Mouse (Mus musculus): ENCODE results near the gene Wdhd1.

The Wdhd1 gene

DNA sequence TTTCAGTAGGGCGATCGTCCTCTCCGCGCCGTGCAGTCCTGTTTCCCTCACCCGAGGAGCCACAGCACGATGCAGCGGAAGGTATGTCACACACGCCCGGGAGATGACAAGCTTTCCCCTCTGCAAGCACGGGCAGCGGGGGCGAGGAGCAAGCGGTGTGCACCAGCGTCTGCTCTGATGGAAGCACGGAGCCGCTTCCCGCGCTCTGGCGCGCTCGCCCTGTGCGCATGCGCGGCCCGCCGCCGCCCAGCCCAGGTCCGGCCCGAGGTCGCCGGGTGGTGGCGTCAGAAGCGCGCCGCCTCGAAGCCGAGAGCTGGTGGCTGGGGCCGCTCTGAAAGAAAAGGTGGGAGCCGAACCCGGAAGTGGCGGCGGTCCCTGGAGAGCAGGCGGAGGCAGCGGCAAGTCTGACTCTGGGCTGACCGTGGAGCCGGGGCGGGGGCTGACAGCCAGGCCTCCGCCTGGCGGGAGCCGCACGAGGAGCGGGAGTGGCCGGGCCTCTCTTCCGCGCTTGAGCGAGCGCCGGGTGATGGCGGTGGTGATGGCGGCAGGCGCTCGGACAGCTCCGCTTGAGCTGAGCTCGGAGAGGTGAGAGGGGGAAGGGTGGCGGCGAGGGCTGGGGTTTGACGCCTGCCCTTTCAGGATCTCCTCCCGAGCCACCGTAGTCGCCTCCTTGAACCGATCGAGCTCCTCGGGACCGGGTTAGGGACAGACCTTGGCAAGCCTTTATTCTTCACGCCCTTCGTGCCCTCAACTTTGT lies at the start of gene Wdhd1, which contains the start of gene Socs4:
TSS of gene Wdhd1 (minus strand) at position 221 of the 757 bp plus-strand sequence.
TSS of gene Socs4 (plus strand) at position 295 of the 757 bp plus-strand sequence.
- peak; percentile 96 for DNase-seq

DNA sequence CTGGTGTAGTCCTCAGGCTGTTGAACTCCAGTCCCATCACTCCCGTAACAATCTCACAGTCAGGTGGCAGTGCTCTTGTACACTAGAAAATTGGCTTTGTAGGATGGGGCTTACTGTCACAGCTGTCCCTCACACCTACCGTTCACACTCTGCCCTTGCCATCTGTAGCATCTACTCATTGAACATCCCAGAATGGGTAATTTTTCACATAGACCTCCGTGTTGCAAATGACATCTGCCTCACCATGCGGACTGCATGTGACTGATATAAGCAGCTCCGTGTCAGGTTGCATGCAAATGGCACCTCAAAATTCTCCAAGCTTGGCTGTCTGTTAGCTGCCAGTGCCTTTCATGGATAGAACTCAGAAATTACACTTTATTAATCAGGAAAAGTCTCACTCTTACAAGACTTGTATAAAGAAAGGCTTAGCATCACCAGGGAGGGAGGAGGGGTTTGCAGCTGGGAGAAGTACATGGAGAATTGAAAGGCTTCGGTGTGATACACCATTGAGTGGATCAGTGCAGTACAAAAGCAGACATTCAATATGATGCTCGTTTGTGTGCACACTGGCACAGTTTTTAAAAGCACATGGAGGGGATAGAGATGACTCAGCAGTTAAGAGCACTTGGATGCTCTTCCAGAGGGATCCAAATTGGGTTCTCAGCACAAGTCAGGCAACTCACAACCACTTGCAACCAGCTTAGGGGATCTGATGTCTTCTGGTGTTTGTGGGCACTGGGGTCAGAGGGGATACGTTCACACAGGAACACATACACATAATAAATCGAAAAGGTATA lies 49.5 kb upstream of the Wdhd1 start:
- no peak for DNase-seq

DNA sequence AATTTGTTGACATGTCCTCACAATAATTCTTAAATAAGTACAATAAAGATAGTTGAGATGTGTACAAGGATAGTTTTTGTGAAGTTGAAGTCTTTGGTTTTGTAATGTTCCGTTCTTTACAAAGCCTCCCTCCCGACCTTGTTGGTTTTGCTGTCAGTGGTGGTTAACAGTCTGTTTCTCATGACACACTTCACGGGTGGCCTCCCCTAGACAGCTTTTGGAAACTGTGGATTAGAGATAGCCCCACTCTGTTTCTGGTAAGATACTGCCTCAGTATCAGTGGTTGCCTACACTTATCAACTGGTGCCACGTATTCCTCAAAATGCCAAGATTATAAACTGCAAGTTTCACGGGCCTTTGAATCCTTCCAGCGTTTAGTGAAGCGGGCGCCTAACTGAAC lies 44.9 kb upstream of the Wdhd1 start:
- DNase-seq = peak; percentile 56

- DNase-seq = no peak
Observed at GRCm38 (mm10) chr14:47319362-47319761, 42.7 kb upstream of the Wdhd1 start.

GRCm38 (mm10) chr14:47310342-47311181 lies 33.9 kb upstream of the Wdhd1 start:
- no peak for DNase-seq

DNA sequence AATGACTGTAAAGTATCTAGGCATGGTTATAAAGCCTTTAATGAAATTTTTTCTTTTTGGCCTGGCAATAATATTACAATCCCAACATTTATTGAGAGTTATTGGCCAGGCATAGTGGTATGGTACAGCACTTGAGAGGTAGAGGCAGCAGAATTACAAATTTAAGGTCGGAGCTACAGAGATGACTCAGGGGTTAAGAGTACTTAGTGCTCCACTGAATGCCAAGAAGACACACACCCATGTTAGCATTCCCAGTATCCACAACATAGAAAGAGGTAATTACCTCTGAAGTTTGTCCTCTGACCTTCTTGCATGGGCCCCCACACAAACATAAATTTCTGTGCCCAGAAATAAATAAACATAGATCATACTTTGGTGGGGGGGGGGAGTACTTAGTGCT lies 32.4 kb upstream of the Wdhd1 start:
- no peak for DNase-seq

GRCm38 (mm10) chr14:47307669-47308068 lies 31.0 kb upstream of the Wdhd1 start:
- DNase-seq = no peak

DNA sequence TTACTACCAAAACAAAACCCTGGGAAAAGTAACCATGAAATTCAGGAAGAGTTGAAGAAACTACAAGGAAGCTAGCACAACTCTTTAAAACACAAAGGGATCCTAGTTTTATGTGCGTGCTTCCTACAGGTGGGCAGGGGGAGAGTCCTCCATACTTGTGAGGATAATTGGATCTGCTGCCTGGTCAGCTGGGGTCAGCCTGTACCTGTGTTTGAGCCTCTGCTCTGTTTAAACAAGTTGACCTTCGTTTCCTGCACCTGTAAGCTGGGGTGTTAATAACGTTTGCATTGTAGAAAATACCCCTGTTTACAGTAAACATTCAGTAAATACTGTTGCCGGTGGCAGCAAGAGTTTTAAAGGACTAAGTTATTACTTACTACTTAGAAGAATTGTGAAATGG lies 29.3 kb upstream of the Wdhd1 start:
- no peak for DNase-seq

- no peak for DNase-seq
Observed at GRCm38 (mm10) chr14:47304814-47305405, 28.3 kb upstream of the Wdhd1 start.

DNA sequence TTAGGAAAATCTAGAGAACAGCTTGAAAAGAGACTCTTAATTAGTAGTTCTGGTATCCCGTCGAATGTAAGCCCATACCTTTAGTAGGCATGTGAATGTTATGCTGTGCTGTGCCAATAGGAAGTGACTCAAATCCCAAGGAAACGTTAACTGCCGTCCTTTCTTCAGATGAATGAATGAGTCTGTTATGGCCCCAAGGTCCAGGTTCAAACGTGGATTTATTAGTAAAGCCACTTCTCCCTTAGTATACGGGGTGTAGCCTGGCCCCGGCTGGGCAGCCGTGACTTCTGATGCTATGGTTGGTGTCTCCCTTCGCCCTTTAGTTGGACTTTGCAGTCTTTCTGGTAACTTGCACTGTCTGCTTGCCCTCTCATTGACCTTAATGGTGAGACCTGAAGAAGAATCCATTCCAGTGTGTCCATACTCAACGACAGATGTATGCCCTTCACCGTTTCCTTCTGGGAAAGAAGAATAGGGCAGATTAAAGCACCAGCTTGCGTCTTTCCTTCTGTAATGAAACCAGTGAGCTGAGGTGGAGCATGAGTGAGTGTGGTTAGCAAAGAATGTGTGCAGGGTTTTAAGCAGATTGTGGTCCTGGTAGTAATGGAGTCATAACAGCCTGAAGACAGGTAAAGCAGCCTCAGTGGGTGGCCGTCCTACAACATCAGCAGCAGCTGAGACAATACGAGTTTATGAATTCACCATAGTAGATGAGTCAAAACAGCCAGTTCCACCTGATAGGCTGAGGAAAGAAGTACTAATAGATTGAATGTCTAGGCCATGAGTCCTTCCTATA lies 26.4 kb upstream of the Wdhd1 start:
- no peak for DNase-seq

DNA sequence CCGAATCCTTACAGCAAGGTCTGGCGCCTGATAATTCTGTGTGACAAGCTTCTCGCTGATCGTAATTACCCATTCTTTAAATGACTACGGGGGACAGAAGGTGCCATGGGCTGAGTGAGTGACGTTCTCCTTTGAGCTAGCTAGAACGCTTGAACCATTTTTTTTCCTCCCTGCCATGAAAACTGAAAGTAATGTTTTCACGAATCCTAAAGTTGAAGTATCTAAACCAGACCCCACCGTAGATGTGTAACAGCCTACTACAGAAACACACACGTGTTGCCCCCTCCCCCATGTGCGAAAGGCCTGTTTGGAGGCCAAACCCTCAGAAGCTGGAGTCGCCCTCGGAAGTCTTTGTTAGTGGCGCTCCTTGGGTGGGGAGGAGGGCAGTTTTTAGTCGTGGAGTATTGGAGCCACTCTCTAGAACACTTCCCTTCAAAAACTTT lies 22.2 kb upstream of the Wdhd1 start:
- peak; percentile 57 for DNase-seq

- peak; percentile 54 for DNase-seq
Observed at GRCm38 (mm10) chr14:47298408-47298792, 21.7 kb upstream of the Wdhd1 start.

DNA sequence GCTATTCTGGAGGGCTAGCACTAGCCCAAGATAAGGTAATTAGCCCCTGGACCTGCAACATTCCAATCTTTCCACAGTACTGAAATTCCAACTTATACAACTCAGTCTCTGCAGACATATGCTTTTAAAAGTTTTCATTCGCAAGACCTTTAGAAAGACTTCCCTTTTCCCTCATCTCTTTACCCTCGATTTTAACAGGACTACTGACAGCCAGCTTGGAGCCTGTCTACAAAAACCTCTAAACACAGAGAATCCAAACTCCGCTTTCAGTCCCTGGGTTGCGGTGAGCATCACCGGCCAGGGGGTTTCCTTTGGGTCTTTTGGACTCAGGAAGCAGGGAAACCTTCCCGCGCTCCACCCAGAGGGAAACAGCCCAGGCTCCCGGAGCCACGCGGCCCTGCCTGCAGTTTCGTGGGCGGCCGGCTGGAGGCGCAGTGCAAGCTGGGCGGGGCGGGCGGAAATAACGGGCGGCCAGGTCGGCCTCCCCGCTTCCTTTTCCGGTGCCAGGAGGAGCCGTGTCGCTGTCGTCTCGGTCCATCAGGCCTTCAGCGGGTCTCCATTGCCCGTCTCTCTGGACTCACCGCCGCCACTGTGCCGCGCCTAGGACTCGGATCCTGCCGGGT lies 21.2 kb upstream of the Wdhd1 start, which contains the start of gene Mapk1ip1l:
TSS of gene Mapk1ip1l (plus strand) at position 482 of the 623 bp plus-strand sequence.
- peak; percentile 92 for DNase-seq

- DNase-seq = no peak
Observed at GRCm38 (mm10) chr14:47296232-47296631, 19.6 kb upstream of the Wdhd1 start.

GRCm38 (mm10) chr14:47294136-47294535 lies 17.5 kb upstream of the Wdhd1 start:
- no peak for DNase-seq

DNA sequence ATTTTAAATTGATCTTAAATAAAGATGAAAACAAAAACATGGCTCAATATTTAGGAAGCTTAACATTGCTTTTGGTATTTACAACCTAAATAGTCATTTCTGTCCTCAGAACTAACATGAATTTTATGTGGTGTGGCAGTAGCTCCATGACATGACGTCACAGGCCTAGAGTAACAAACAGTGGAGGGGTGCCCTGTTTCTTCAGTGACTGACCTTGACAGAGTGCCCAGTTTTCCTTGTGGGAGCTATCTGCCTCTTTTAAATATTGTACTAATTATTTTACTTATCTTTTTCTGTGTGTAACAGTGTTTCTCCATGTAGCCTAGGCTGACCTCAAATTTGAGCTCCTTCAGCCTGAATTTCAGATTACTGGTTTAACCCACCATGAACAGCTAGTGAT lies 15.1 kb upstream of the Wdhd1 start:
- no peak for DNase-seq

GRCm38 (mm10) chr14:47287021-47287420 lies 10.4 kb upstream of the Wdhd1 start:
- DNase-seq = no peak

DNA sequence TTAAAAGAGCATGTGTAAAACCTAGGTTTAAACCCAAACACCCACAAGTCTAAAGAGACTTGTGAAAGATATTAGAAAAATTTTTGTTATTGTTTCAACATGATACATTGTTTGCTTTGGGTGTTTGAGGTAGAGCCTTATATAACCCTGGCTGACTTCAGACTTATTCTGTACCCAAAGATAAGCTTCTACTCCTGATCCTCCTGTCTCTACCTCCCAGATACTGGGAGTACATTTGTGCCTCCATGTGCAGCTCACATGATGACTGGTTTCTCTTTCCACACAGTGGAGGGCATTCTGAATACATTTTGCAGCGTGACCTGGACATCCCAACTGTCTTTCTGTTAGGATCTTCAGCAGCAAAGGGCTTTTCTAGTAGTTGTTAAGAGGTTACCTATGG lies 9.6 kb upstream of the Wdhd1 start:
- no peak for DNase-seq

DNA sequence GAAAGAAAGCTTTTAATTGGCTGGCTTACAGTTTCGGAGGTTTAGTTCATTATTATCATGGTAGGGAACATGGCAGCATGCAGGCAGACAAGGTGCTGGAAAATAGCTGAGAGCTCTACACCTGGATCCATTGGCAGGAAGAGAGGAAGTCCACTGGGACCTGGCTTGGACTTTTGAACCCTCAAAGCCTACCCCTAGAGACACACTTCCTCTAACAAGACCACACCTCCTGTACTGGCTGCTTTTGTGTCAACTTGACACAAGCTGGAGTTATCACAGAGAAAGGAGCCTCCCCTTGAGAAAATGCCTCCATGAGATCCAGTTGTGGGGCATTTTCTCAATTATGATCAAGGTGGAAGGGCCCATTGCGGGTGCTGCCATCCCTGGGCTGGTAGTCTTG lies 8.6 kb upstream of the Wdhd1 start:
- DNase-seq = no peak

DNA sequence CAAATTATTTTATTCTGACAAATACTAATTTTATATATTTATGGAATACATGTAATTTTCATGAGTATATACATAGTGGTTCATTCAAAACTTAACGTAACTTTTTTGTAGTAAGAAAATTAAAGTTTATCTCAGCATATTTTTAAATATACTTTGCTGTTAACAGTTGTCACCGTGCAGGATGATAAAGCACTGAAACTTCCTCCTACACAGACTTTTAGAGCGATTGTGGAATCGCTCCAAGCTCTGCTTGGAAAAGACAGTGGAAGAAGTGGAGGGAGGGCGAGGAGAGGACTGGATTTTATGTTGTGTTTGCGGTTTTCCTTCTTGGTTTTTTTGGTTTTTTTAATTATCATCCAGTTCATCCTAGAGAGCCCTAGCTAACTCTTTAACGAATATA lies 6.9 kb upstream of the Wdhd1 start:
- DNase-seq = no peak

GRCm38 (mm10) chr14:47281535-47281934 lies 4.9 kb upstream of the Wdhd1 start:
- no peak for DNase-seq
